Mouse (Mus musculus): ENCODE measurements around the gene T2.

The T2 gene

GRCm38 (mm10) chr17:8413656-8414055 is 57.9 kb downstream of the T2 start:
- in situ Hi-C loops (cut with MboI; ENCODE audit: low sequenced_read_pairs) = no loop called here

- in situ Hi-C loops (cut with MboI; ENCODE audit: low sequenced_read_pairs) = no loop called here
Observed at GRCm38 (mm10) chr17:8415533-8415932, 59.7 kb downstream of the T2 start.

GRCm38 (mm10) chr17:8416865-8417264 is 61.1 kb downstream of the T2 start:
- in situ Hi-C loops (cut with MboI; ENCODE audit: low sequenced_read_pairs) = no loop called here

- in situ Hi-C loops (cut with MboI; ENCODE audit: low sequenced_read_pairs) = no loop called here
Observed at GRCm38 (mm10) chr17:8420739-8421138, 64.9 kb downstream of the T2 start.

GRCm38 (mm10) chr17:8421517-8421916 is 65.7 kb downstream of the T2 start:
- in situ Hi-C loops (cut with MboI; ENCODE audit: low sequenced_read_pairs) = no loop called here

- in situ Hi-C loops (cut with MboI; ENCODE audit: low sequenced_read_pairs) = no loop called here
Observed at GRCm38 (mm10) chr17:8423283-8423682, 67.5 kb downstream of the T2 start.

GRCm38 (mm10) chr17:8429436-8429835 is 73.6 kb downstream of the T2 start:
- in situ Hi-C loops (cut with MboI; ENCODE audit: low sequenced_read_pairs) = no loop called here

GRCm38 (mm10) chr17:8429896-8430295 is 74.1 kb downstream of the T2 start:
- in situ Hi-C loops (cut with MboI; ENCODE audit: low sequenced_read_pairs) = no loop called here

GRCm38 (mm10) chr17:8432179-8432800 is 76.5 kb downstream of the T2 start:
- in situ Hi-C loops (cut with MboI; ENCODE audit: low sequenced_read_pairs) = no loop called here

GRCm38 (mm10) chr17:8433121-8433977 is 77.6 kb downstream of the T2 start:
- in situ Hi-C loops (cut with MboI; ENCODE audit: low sequenced_read_pairs) = no loop called here

GRCm38 (mm10) chr17:8433978-8434960 is 78.5 kb downstream of the T2 start, which contains the start of gene T:
TSS of gene T (plus strand) at chr17:8434423.
- in situ Hi-C loops (cut with MboI; ENCODE audit: low sequenced_read_pairs) = no loop called here

- in situ Hi-C loops (cut with MboI; ENCODE audit: low sequenced_read_pairs) = no loop called here
Observed at GRCm38 (mm10) chr17:8436184-8436583, 80.4 kb downstream of the T2 start.

- in situ Hi-C loops (cut with MboI; ENCODE audit: low sequenced_read_pairs) = no loop called here
Observed at GRCm38 (mm10) chr17:8444062-8444461, 88.3 kb downstream of the T2 start.

- in situ Hi-C loops (cut with MboI; ENCODE audit: low sequenced_read_pairs) = no loop called here
Observed at GRCm38 (mm10) chr17:8447676-8448192, 91.9 kb downstream of the T2 start.

GRCm38 (mm10) chr17:8448324-8448723 is 92.5 kb downstream of the T2 start:
- in situ Hi-C loops (cut with MboI; ENCODE audit: low sequenced_read_pairs) = no loop called here

GRCm38 (mm10) chr17:8455196-8455595 is 99.4 kb downstream of the T2 start:
- in situ Hi-C loops (cut with MboI; ENCODE audit: low sequenced_read_pairs) = no loop called here

- in situ Hi-C loops (cut with MboI; ENCODE audit: low sequenced_read_pairs) = no loop called here
Observed at GRCm38 (mm10) chr17:8455601-8456000, 99.8 kb downstream of the T2 start.

- in situ Hi-C loops (cut with MboI; ENCODE audit: low sequenced_read_pairs) = no loop called here
Observed at GRCm38 (mm10) chr17:8456856-8457460, 101.2 kb downstream of the T2 start.

GRCm38 (mm10) chr17:8461568-8461967 is 105.8 kb downstream of the T2 start:
- in situ Hi-C loops (cut with MboI; ENCODE audit: low sequenced_read_pairs) = loop anchor here (10.0 kb wide), 1 partner anchor 133 kb away; no protein-coding TSS in a partner anchor

GRCm38 (mm10) chr17:8463482-8464128 is 107.8 kb downstream of the T2 start:
- in situ Hi-C loops (cut with MboI; ENCODE audit: low sequenced_read_pairs) = loop anchor here (10.0 kb wide), 1 partner anchor 131 kb away; no protein-coding TSS in a partner anchor

Data from CH12F3 (cell line).